Mouse (Mus musculus) small intestine, adult 2 months (tissue): ENCODE measurements at regions not wholly inside any gene's neighbourhood (a gene's known extent, or its start where the extent isn't known, plus 50 kb on each side); places are given as distances from the start of the nearest gene placed in this dataset.

Experiments
- CTCF ChIP-seq: fragments of 200-500 bp; IDR thresholded peaks from 2 replicates; pipeline ENCODE4 v1.5.1; 2012; ENCODE audit warnings: low read depth, mild to moderate bottlenecking, control low read depth, inconsistent platforms, low read length, moderate library complexity, mixed read lengths; ENCODE audit not compliant: insufficient replicate concordance, insufficient read length; ENCODE audit errors: extremely low read depth
- POLR2A ChIP-seq: fragments of 200-500 bp; IDR thresholded peaks from 2 replicates; pipeline ENCODE4 v1.6.1; 2012; ENCODE audit warnings: low read depth, mild to moderate bottlenecking, control low read depth, inconsistent platforms, low read length, moderate library complexity

DNA sequence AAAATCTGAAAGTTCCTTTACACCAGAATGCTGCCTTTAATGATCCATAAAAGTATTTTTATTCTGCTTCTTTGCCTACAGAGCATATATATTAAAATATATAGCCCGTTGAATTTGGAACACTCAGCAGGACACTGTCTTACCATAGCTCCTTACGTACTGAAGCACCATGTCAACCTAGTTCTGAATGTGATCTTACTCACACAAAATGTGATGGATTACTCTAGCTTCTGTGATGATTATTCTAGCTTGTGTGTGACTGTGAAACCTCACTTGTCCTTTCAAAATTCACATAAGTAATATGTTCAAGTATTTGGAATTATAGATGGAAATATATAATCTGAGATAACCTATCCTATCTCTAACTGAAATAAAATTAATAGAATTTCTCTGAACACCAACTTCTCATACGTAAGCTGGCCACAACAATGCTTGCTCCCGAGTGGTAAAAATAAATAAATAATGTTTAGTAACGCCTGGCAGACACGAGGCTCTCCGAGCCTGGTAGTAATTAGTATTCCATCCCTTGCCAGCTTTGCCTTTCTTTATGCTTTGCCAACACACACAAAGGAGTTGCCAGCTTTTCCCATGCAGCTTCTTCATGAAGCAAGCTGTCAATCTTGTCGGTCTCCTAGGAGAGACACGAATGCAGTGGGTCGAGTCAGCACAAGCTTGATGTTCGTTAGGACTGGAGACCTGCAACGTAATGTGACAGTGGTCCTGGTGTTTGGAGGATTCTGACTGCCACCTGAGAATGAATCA, 271.9 kb upstream of the Dcbld2 start:
- TF ChIP-seq CTCF (no peak), POLR2A (no peak)
